Mouse (Mus musculus): ENCODE measurements at regions not wholly inside any gene's neighbourhood (a gene's known extent, or its start where the extent isn't known, plus 50 kb on each side); places are given as distances from the start of the nearest gene placed in this dataset.

GRCm38 (mm10) chr2:148523401-148523800 lies 80.0 kb upstream of the Cd93 start:
- Histone ChIP-seq H3K4me3 (ENCODE audit: low read length) (no peak overlapping the region), H3K36me3 (ENCODE audit: control insufficient read depth, insufficient read depth, low read length) (no peaks in the 10 kb centered on the region), H3K4me2 (replicated peaks; ENCODE audit: low read depth, low read length) (no peak overlapping the region), H3K27me3 (ENCODE audit: control insufficient read depth, insufficient read depth, low read length) (no peaks in the 10 kb centered on the region), H3K9ac (ENCODE audit: low read depth, low read length) (no peak overlapping the region), H3K4me1 (ENCODE audit: control insufficient read depth, insufficient read depth, low read length) (no peaks in the 10 kb centered on the region), H3K9me3 (ENCODE audit: control insufficient read depth, low read length) (no peaks in the 10 kb centered on the region), H3K27ac (ENCODE audit: low read depth, low read length) (no peak overlapping the region)
- WGBS, result 76% methylated on average over 3 of the region's 3 CpGs
- ATAC-seq (ENCODE audit: low FRiP score, low TSS enrichment), result no peak

GRCm38 (mm10) chr2:148522936-148523335 lies 79.6 kb upstream of the Cd93 start:
- H3K4me1 ChIP-seq (ENCODE audit: control insufficient read depth, insufficient read depth, low read length), result no peaks in the 10 kb centered on the region
- ATAC-seq (ENCODE audit: low FRiP score, low TSS enrichment), result no peak
- no peak overlapping the region for H3K4me2 ChIP-seq (replicated peaks; ENCODE audit: low read depth, low read length)
- WGBS, result 83% methylated on average over 2 of the region's 2 CpGs
- H3K9ac ChIP-seq (ENCODE audit: low read depth, low read length), result no peak overlapping the region
- H3K36me3 ChIP-seq (ENCODE audit: control insufficient read depth, insufficient read depth, low read length), result no peaks in the 10 kb centered on the region
- no peaks in the 10 kb centered on the region for H3K27me3 ChIP-seq (ENCODE audit: control insufficient read depth, insufficient read depth, low read length)
- no peak overlapping the region for H3K4me3 ChIP-seq (ENCODE audit: low read length)
- H3K9me3 ChIP-seq (ENCODE audit: control insufficient read depth, low read length), result no peaks in the 10 kb centered on the region
- H3K27ac ChIP-seq (ENCODE audit: low read depth, low read length), result no peak overlapping the region

- Histone ChIP-seq H3K36me3 (ENCODE audit: control insufficient read depth, insufficient read depth, low read length) (no peaks in the 10 kb centered on the region), H3K4me2 (replicated peaks; ENCODE audit: low read depth, low read length) (no peak overlapping the region), H3K4me3 (ENCODE audit: low read length) (no peak overlapping the region), H3K4me1 (ENCODE audit: control insufficient read depth, insufficient read depth, low read length) (no peaks in the 10 kb centered on the region), H3K27me3 (ENCODE audit: control insufficient read depth, insufficient read depth, low read length) (no peaks in the 10 kb centered on the region), H3K9me3 (ENCODE audit: control insufficient read depth, low read length) (no peaks in the 10 kb centered on the region), H3K27ac (ENCODE audit: low read depth, low read length) (no peak overlapping the region), H3K9ac (ENCODE audit: low read depth, low read length) (no peak overlapping the region)
- no peak; the same call in 1 of the 2 replicates for ATAC-seq (ENCODE audit: low FRiP score, low TSS enrichment)
- WGBS, result 59% methylated on average over 5 of the region's 5 CpGs
Observed at GRCm38 (mm10) chr2:148521966-148522575, 78.7 kb upstream of the Cd93 start.

GRCm38 (mm10) chr2:148520291-148520690 lies 76.9 kb upstream of the Cd93 start:
- WGBS, result 83% methylated on average over 7 of the region's 7 CpGs
- Histone ChIP-seq H3K36me3 (ENCODE audit: control insufficient read depth, insufficient read depth, low read length) (no peaks in the 10 kb centered on the region), H3K4me2 (replicated peaks; ENCODE audit: low read depth, low read length) (no peak overlapping the region), H3K9ac (ENCODE audit: low read depth, low read length) (no peak overlapping the region), H3K4me3 (ENCODE audit: low read length) (no peak overlapping the region), H3K27me3 (ENCODE audit: control insufficient read depth, insufficient read depth, low read length) (no peaks in the 10 kb centered on the region), H3K9me3 (ENCODE audit: control insufficient read depth, low read length) (no peaks in the 10 kb centered on the region), H3K27ac (ENCODE audit: low read depth, low read length) (no peak overlapping the region), H3K4me1 (ENCODE audit: control insufficient read depth, insufficient read depth, low read length) (no peaks in the 10 kb centered on the region)
- ATAC-seq (ENCODE audit: low FRiP score, low TSS enrichment), result no peak

- 54% methylated on average over 10 of the region's 10 CpGs for WGBS
Observed at GRCm38 (mm10) chr2:148519689-148520290, 76.4 kb upstream of the Cd93 start.

GRCm38 (mm10) chr2:148517906-148518305 lies 74.5 kb upstream of the Cd93 start:
- H3K4me2 ChIP-seq (replicated peaks; ENCODE audit: low read depth, low read length), result no peak overlapping the region
- no peaks in the 10 kb centered on the region for H3K27me3 ChIP-seq (ENCODE audit: control insufficient read depth, insufficient read depth, low read length)
- H3K4me1 ChIP-seq (ENCODE audit: control insufficient read depth, insufficient read depth, low read length), result no peaks in the 10 kb centered on the region
- no peak overlapping the region for H3K27ac ChIP-seq (ENCODE audit: low read depth, low read length)
- no peak overlapping the region for H3K9ac ChIP-seq (ENCODE audit: low read depth, low read length)
- ATAC-seq (ENCODE audit: low FRiP score, low TSS enrichment), result no peak
- H3K36me3 ChIP-seq (ENCODE audit: control insufficient read depth, insufficient read depth, low read length), result no peaks in the 10 kb centered on the region
- WGBS, result 20% methylated on average over 1 of the region's 1 CpGs
- H3K9me3 ChIP-seq (ENCODE audit: control insufficient read depth, low read length), result no peaks in the 10 kb centered on the region
- H3K4me3 ChIP-seq (ENCODE audit: low read length), result no peak overlapping the region

More at GRCm38 (mm10) chr2:148519689-148520290, 76.4 kb upstream of the Cd93 start:
- no peak overlapping the region for H3K27ac ChIP-seq (ENCODE audit: low read depth, low read length)
- H3K4me1 ChIP-seq (ENCODE audit: control insufficient read depth, insufficient read depth, low read length), result no peaks in the 10 kb centered on the region
- H3K9ac ChIP-seq (ENCODE audit: low read depth, low read length), result no peak overlapping the region
- no peaks in the 10 kb centered on the region for H3K9me3 ChIP-seq (ENCODE audit: control insufficient read depth, low read length)
- peak; percentile 53; the same call in 1 of the 2 replicates for ATAC-seq (ENCODE audit: low FRiP score, low TSS enrichment)
- no peak overlapping the region for H3K4me2 ChIP-seq (replicated peaks; ENCODE audit: low read depth, low read length)
- no peaks in the 10 kb centered on the region for H3K27me3 ChIP-seq (ENCODE audit: control insufficient read depth, insufficient read depth, low read length)
- H3K36me3 ChIP-seq (ENCODE audit: control insufficient read depth, insufficient read depth, low read length), result no peaks in the 10 kb centered on the region
- no peak overlapping the region for H3K4me3 ChIP-seq (ENCODE audit: low read length)

- H3K36me3 ChIP-seq (ENCODE audit: control insufficient read depth, insufficient read depth, low read length), result no peaks in the 10 kb centered on the region
- 69% methylated on average over 13 of the region's 13 CpGs for WGBS
- ATAC-seq (ENCODE audit: low FRiP score, low TSS enrichment), result no peak
- no peaks in the 10 kb centered on the region for H3K27me3 ChIP-seq (ENCODE audit: control insufficient read depth, insufficient read depth, low read length)
- H3K4me2 ChIP-seq (replicated peaks; ENCODE audit: low read depth, low read length), result no peak overlapping the region
- H3K9ac ChIP-seq (ENCODE audit: low read depth, low read length), result no peak overlapping the region
- H3K4me1 ChIP-seq (ENCODE audit: control insufficient read depth, insufficient read depth, low read length), result no peaks in the 10 kb centered on the region
- no peak overlapping the region for H3K27ac ChIP-seq (ENCODE audit: low read depth, low read length)
- H3K9me3 ChIP-seq (ENCODE audit: control insufficient read depth, low read length), result no peaks in the 10 kb centered on the region
- H3K4me3 ChIP-seq (ENCODE audit: low read length), result no peak overlapping the region
Observed at GRCm38 (mm10) chr2:148510008-148510681, 66.8 kb upstream of the Cd93 start.

GRCm38 (mm10) chr2:148509357-148509756 lies 66.0 kb upstream of the Cd93 start:
- WGBS, result 96% methylated on average over 4 of the region's 4 CpGs
- Histone ChIP-seq H3K4me1 (ENCODE audit: control insufficient read depth, insufficient read depth, low read length) (no peaks in the 10 kb centered on the region), H3K4me2 (replicated peaks; ENCODE audit: low read depth, low read length) (no peak overlapping the region)

GRCm38 (mm10) chr2:148507523-148507922 lies 64.2 kb upstream of the Cd93 start:
- H3K9ac ChIP-seq (ENCODE audit: low read depth, low read length), result no peak overlapping the region
- no peak overlapping the region for H3K4me2 ChIP-seq (replicated peaks; ENCODE audit: low read depth, low read length)
- ATAC-seq (ENCODE audit: low FRiP score, low TSS enrichment), result no peak
- no peaks in the 10 kb centered on the region for H3K36me3 ChIP-seq (ENCODE audit: control insufficient read depth, insufficient read depth, low read length)
- H3K27me3 ChIP-seq (ENCODE audit: control insufficient read depth, insufficient read depth, low read length), result no peaks in the 10 kb centered on the region
- no peak overlapping the region for H3K4me3 ChIP-seq (ENCODE audit: low read length)
- no peaks in the 10 kb centered on the region for H3K9me3 ChIP-seq (ENCODE audit: control insufficient read depth, low read length)
- no peaks in the 10 kb centered on the region for H3K4me1 ChIP-seq (ENCODE audit: control insufficient read depth, insufficient read depth, low read length)
- no peak overlapping the region for H3K27ac ChIP-seq (ENCODE audit: low read depth, low read length)

More at GRCm38 (mm10) chr2:148509357-148509756, 66.0 kb upstream of the Cd93 start:
- Histone ChIP-seq H3K4me3 (ENCODE audit: low read length) (no peak overlapping the region), H3K9ac (ENCODE audit: low read depth, low read length) (no peak overlapping the region), H3K27ac (ENCODE audit: low read depth, low read length) (no peak overlapping the region), H3K36me3 (ENCODE audit: control insufficient read depth, insufficient read depth, low read length) (no peaks in the 10 kb centered on the region), H3K27me3 (ENCODE audit: control insufficient read depth, insufficient read depth, low read length) (no peaks in the 10 kb centered on the region), H3K9me3 (ENCODE audit: control insufficient read depth, low read length) (no peaks in the 10 kb centered on the region)
- ATAC-seq (ENCODE audit: low FRiP score, low TSS enrichment), result no peak

Data from kidney, embryonic 14.5 days (tissue).